Mouse (Mus musculus) neural tube, embryonic 15.5 days (tissue): ENCODE data around the gene Gpi1. TPM values are rescaled to one million over a fixed set of nuclear protein-coding genes. Genes with fewer than 3 reads are reported as not detected.

ENCODE experiments used
- ATAC-seq: fragments of 200-750 bp; cut with Nextera tagmentation; 2 replicates; pipeline ENCODE4 v1.8.0; 2017; ENCODE audit warnings: mild to moderate bottlenecking, moderate TSS enrichment, moderate library complexity; ENCODE audit not compliant: low FRiP score
- H3K27ac ChIP-seq: fragments of 300-500 bp; sonication (generic); replicated peaks from 2 replicates; pipeline ENCODE4 v1.5.1; 2015; ENCODE audit warnings: mild to moderate bottlenecking, inconsistent platforms
- H3K27me3 ChIP-seq: fragments of 300-500 bp; sonication (generic); replicated peaks from 2 replicates; pipeline ENCODE4 v1.6.1; 2015; ENCODE audit warnings: inconsistent platforms
- H3K36me3 ChIP-seq: fragments of 300-500 bp; sonication (generic); 2 replicates; pipeline ENCODE4 v1.6.1; 2015; ENCODE audit warnings: inconsistent platforms
- H3K4me1 ChIP-seq: fragments of 300-500 bp; sonication (generic); 2 replicates; pipeline ENCODE4 v1.6.1; 2015; ENCODE audit warnings: inconsistent platforms
- H3K4me2 ChIP-seq: fragments of 300-500 bp; sonication (generic); 2 replicates; pipeline ENCODE4 v1.6.1; 2015; ENCODE audit warnings: inconsistent platforms, mild to moderate bottlenecking, moderate library complexity
- H3K4me3 ChIP-seq: fragments of 300-500 bp; sonication (generic); replicated peaks from 2 replicates; pipeline ENCODE4 v1.5.1; 2015; ENCODE audit warnings: mild to moderate bottlenecking, inconsistent platforms
- H3K9ac ChIP-seq: fragments of 300-500 bp; sonication (generic); replicated peaks from 2 replicates; pipeline ENCODE4 v1.6.1; 2015; ENCODE audit warnings: mild to moderate bottlenecking, inconsistent platforms
- H3K9me3 ChIP-seq: fragments of 300-500 bp; sonication (generic); replicated peaks from 2 replicates; pipeline ENCODE4 v1.6.1; 2016; ENCODE audit warnings: inconsistent platforms
- WGBS: fragments of 180-500 bp; shearing (Covaris S2); methylation state at CpG from one replicate; pipeline ENCODE4 v1.1.7; 2015; ENCODE audit warnings: mixed read lengths; 5-methylcytosine and 5-hydroxymethylcytosine counted together
- polyA plus RNA-seq: library from polyadenylated mRNA; unstranded; fragments of >200 nt; fragmentation: Nextera tagmentation; extraction: Ambion mirVana; gene quantifications from 2 replicates; pipeline ENCODE4 v1.2.1, GENCODE M21; 2015

Gene Gpi1
- polyA plus RNA-seq, 1 experiment from 2014 or later: 326 TPM

GRCm38 (mm10) chr7:34229153-34229552 lies 983 bp downstream of the Gpi1 start:
- no peaks in the 10 kb centered on the region for H3K9me3 ChIP-seq
- ATAC-seq: no peak
- H3K4me2 ChIP-seq: peak overlapping the region; percentile 69
- 18% methylated on average over 5 of the region's 5 CpGs for WGBS
- peak overlapping the region; percentile 86 for H3K27ac ChIP-seq
- H3K27me3 ChIP-seq: no peaks in the 10 kb centered on the region
- peak overlapping the region; percentile 69 for H3K9ac ChIP-seq
- H3K4me3 ChIP-seq: peak overlapping the region; percentile 78
- H3K4me1 ChIP-seq: peaks cover 55% of the 10 kb centered on the region
- H3K36me3 ChIP-seq: peaks cover 25% of the 10 kb centered on the region

- no peak overlapping the region; the same call in 1 of the 2 replicates for H3K9ac ChIP-seq
- H3K4me3 ChIP-seq: peak overlapping the region; percentile 78
- H3K4me1 ChIP-seq: peaks cover 53% of the 10 kb centered on the region
- WGBS: 64% methylated on average over 9 of the region's 9 CpGs
- no peaks in the 10 kb centered on the region for H3K27me3 ChIP-seq
- H3K4me2 ChIP-seq: peak overlapping the region; percentile 69
- no peak overlapping the region for H3K27ac ChIP-seq
- peaks cover 30% of the 10 kb centered on the region for H3K36me3 ChIP-seq
- ATAC-seq: no peak
- H3K9me3 ChIP-seq: no peaks in the 10 kb centered on the region
Measured at GRCm38 (mm10) chr7:34228641-34229040, 1.5 kb downstream of the Gpi1 start.

GRCm38 (mm10) chr7:34226846-34227245 lies 3.3 kb downstream of the Gpi1 start:
- no peak overlapping the region for H3K4me2 ChIP-seq
- H3K27ac ChIP-seq: no peak overlapping the region
- peaks cover 47% of the 10 kb centered on the region for H3K4me1 ChIP-seq
- no peaks in the 10 kb centered on the region for H3K9me3 ChIP-seq
- peaks cover 46% of the 10 kb centered on the region for H3K36me3 ChIP-seq
- H3K9ac ChIP-seq: 0 out of 2 replicates have a peak overlapping the region, but pooled peaks have one; percentile 14
- no peak for ATAC-seq
- 91% methylated on average over 12 of the region's 12 CpGs for WGBS
- no peaks in the 10 kb centered on the region for H3K27me3 ChIP-seq
- no peak overlapping the region for H3K4me3 ChIP-seq

DNA sequence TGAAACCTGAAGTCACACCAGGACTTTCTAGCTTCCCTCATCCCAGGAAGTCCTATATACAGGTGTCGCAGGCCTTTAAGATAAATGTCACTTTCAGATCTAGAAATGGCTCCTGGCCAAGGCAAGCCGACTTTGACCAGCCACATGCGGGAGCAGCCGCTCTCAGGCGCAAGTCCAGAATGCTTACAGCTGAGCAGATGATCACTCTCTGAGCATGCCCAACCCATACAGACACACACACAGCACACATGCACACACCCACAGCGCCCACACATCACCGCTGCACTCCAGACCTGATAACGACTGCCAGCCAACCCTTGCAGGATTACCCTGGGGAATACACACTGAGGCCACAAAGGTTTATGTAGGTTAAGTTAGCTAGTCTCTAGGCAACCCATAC lies 4.0 kb downstream of the Gpi1 start:
- Histone ChIP-seq H3K9ac (0 out of 2 replicates have a peak overlapping the region, but pooled peaks have one; percentile 14), H3K36me3 (peaks cover 51% of the 10 kb centered on the region), H3K4me1 (peaks cover 47% of the 10 kb centered on the region), H3K27me3 (no peaks in the 10 kb centered on the region), H3K4me2 (no peak overlapping the region), H3K9me3 (no peaks in the 10 kb centered on the region), H3K4me3 (no peak overlapping the region), H3K27ac (no peak overlapping the region)
- no peak for ATAC-seq
- WGBS: 86% methylated on average over 8 of the region's 8 CpGs

- ATAC-seq: no peak
- no peaks in the 10 kb centered on the region for H3K27me3 ChIP-seq
- no peak overlapping the region for H3K9ac ChIP-seq
- H3K27ac ChIP-seq: no peak overlapping the region
- no peak overlapping the region for H3K4me2 ChIP-seq
- H3K4me1 ChIP-seq: peaks cover 39% of the 10 kb centered on the region
- peaks cover 65% of the 10 kb centered on the region for H3K36me3 ChIP-seq
- WGBS: 96% methylated on average over 6 of the region's 6 CpGs
- no peak overlapping the region for H3K4me3 ChIP-seq
- H3K9me3 ChIP-seq: no peaks in the 10 kb centered on the region
Measured at GRCm38 (mm10) chr7:34224308-34224707, 5.8 kb downstream of the Gpi1 start.

DNA sequence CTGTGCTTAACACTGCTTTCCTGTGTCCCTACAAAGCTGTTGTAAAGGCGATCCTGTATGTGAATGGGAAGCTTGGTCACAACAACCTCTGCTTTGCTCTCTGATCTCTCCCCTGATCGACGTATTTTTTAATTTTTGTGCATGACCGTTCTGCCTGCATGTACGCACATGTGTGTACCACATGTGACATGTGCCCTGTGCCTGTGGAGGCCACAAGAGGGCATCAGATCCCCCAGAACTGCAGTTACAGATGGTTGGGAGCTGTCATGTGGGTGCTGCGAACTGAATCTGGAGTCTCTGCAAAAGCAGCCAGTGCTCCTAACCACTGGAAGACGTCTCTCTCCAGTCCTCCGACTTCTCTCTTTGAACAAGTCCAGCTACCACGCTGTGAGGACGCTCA lies 7.8 kb downstream of the Gpi1 start:
- no peak overlapping the region for H3K27ac ChIP-seq
- no peak overlapping the region for H3K4me3 ChIP-seq
- H3K4me2 ChIP-seq: no peak overlapping the region
- H3K36me3 ChIP-seq: peaks cover 79% of the 10 kb centered on the region
- 93% methylated on average over 10 of the region's 10 CpGs for WGBS
- no peak overlapping the region for H3K9ac ChIP-seq
- H3K27me3 ChIP-seq: no peaks in the 10 kb centered on the region
- H3K9me3 ChIP-seq: no peaks in the 10 kb centered on the region
- no peak for ATAC-seq
- H3K4me1 ChIP-seq: peaks cover 20% of the 10 kb centered on the region

GRCm38 (mm10) chr7:34221594-34222250 lies 8.4 kb downstream of the Gpi1 start:
- no peak for ATAC-seq
- WGBS: 92% methylated on average over 9 of the region's 9 CpGs
- Histone ChIP-seq H3K36me3 (peaks cover 77% of the 10 kb centered on the region), H3K4me1 (peaks cover 13% of the 10 kb centered on the region), H3K27me3 (no peaks in the 10 kb centered on the region), H3K9me3 (no peaks in the 10 kb centered on the region), H3K4me3 (no peak overlapping the region), H3K9ac (no peak overlapping the region), H3K4me2 (no peak overlapping the region), H3K27ac (no peak overlapping the region)

DNA sequence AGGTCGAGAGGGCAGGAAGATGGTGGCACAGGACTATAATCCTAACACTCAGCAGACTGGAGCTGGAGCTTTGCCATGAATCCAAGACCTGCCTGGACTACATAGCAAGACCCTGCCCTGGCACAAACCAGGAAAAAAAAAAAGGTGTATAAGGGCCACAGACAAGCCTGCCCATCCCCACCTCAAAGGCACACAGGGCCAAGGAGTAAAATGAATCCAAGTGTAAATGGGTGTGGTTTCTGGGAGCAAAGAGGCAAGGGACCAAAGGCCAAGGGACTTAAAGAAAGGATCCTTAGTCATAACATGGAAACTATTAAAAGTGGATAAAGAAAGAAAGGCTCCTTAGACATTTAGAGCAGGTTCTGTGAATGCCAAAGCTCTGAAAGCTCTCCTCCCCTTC lies 11.6 kb downstream of the Gpi1 start:
- H3K4me1 ChIP-seq: no peaks in the 10 kb centered on the region
- H3K36me3 ChIP-seq: peaks cover 89% of the 10 kb centered on the region
- H3K9me3 ChIP-seq: no peaks in the 10 kb centered on the region
- no peak overlapping the region for H3K9ac ChIP-seq
- no peaks in the 10 kb centered on the region for H3K27me3 ChIP-seq
- H3K27ac ChIP-seq: no peak overlapping the region
- H3K4me3 ChIP-seq: no peak overlapping the region
- WGBS: 95% methylated on average over 1 of the region's 1 CpGs
- no peak overlapping the region for H3K4me2 ChIP-seq
- no peak for ATAC-seq

GRCm38 (mm10) chr7:34216474-34216873 lies 13.7 kb downstream of the Gpi1 start:
- Histone ChIP-seq H3K4me1 (no peaks in the 10 kb centered on the region), H3K4me2 (no peak overlapping the region), H3K27me3 (no peaks in the 10 kb centered on the region), H3K36me3 (peaks cover 88% of the 10 kb centered on the region), H3K9ac (no peak overlapping the region), H3K4me3 (no peak overlapping the region), H3K27ac (no peak overlapping the region), H3K9me3 (no peaks in the 10 kb centered on the region)
- WGBS: 92% methylated on average over 10 of the region's 10 CpGs
- ATAC-seq: no peak

GRCm38 (mm10) chr7:34215481-34215880 lies 14.7 kb downstream of the Gpi1 start:
- no peak for ATAC-seq
- no peak overlapping the region for H3K4me2 ChIP-seq
- H3K4me1 ChIP-seq: no peaks in the 10 kb centered on the region
- no peaks in the 10 kb centered on the region for H3K9me3 ChIP-seq
- no peak overlapping the region for H3K27ac ChIP-seq
- H3K9ac ChIP-seq: no peak overlapping the region
- WGBS: 85% methylated on average over 9 of the region's 9 CpGs
- H3K36me3 ChIP-seq: peaks cover 93% of the 10 kb centered on the region
- H3K4me3 ChIP-seq: no peak overlapping the region
- no peaks in the 10 kb centered on the region for H3K27me3 ChIP-seq

DNA sequence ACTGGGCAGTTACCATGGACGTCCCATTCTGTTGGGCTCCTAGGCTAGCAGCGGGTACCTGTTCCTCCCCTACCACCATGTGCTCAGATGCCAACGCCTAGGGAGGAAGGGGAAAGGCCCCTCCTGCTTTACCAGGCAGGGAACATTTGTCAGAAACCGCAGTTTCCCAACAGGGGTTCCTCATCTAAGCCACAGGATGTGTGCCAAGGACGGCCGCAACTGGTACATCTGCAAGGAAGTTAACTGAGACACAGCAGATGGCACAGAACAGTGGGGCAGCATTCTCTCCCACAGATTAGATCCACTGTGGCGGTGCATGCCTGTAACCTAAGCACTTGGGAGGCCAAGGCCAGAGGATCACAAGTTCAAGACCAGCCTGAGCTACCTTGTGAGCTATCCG lies 15.5 kb downstream of the Gpi1 start:
- H3K27me3 ChIP-seq: no peaks in the 10 kb centered on the region
- 88% methylated on average over 8 of the region's 8 CpGs for WGBS
- no peak overlapping the region for H3K4me3 ChIP-seq
- no peaks in the 10 kb centered on the region for H3K4me1 ChIP-seq
- H3K27ac ChIP-seq: no peak overlapping the region
- no peak for ATAC-seq
- H3K9ac ChIP-seq: no peak overlapping the region
- H3K4me2 ChIP-seq: no peak overlapping the region
- peaks cover 93% of the 10 kb centered on the region for H3K36me3 ChIP-seq
- H3K9me3 ChIP-seq: no peaks in the 10 kb centered on the region

GRCm38 (mm10) chr7:34213281-34213680 lies 16.9 kb downstream of the Gpi1 start:
- no peaks in the 10 kb centered on the region for H3K27me3 ChIP-seq
- H3K4me1 ChIP-seq: no peaks in the 10 kb centered on the region
- H3K9ac ChIP-seq: no peak overlapping the region
- H3K4me2 ChIP-seq: no peak overlapping the region
- H3K9me3 ChIP-seq: no peaks in the 10 kb centered on the region
- H3K36me3 ChIP-seq: peaks cover 96% of the 10 kb centered on the region
- no peak for ATAC-seq
- H3K27ac ChIP-seq: no peak overlapping the region
- H3K4me3 ChIP-seq: no peak overlapping the region
- 97% methylated on average over 7 of the region's 7 CpGs for WGBS
